Mouse (Mus musculus): ENCODE data around the gene Pcnx.

- TF ChIP-seq POLR2A (IDR thresholded peaks at IDR 0.05; ENCODE audit: low read depth, low read length) = no peak
- no peak for TF ChIP-seq CTCF (IDR thresholded peaks at IDR 0.05; ENCODE audit: extremely low read depth, insufficient read length, insufficient replicate concordance, low read depth, low read length)
Measured at GRCm38 (mm10) chr12:81941191-81941590, 81.4 kb downstream of the Pcnx start.
